Mouse (Mus musculus) kidney, postnatal 0 days (tissue): ENCODE measurements at regions not wholly inside any gene's neighbourhood (a gene's known extent, or its start where the extent isn't known, plus 50 kb on each side); places are given as distances from the start of the nearest gene placed in this dataset.
A peak's percentile ranks its signal among the peaks of the same experiment; 100 is the strongest.

Experiments
- ATAC-seq: fragments of 200-750 bp; cut with Nextera tagmentation; replicated peaks from 2 replicates; pipeline ENCODE4 v1.8.0; 2017; ENCODE audit warnings: low read depth, moderate number of reproducible peaks, moderate TSS enrichment, moderate library complexity; ENCODE audit not compliant: low FRiP score
- DNase-seq: peaks from one replicate; pipeline ENCODE4 v3.0.0-alpha.2; 2016; ENCODE audit warnings: low spot score
- H3K27ac ChIP-seq: fragments of 300-500 bp; sonication (generic); 2 replicates; pipeline ENCODE4 v1.5.1; 2014; ENCODE audit warnings: mild to moderate bottlenecking
- H3K27me3 ChIP-seq: fragments of 300-500 bp; sonication (generic); 2 replicates; pipeline ENCODE4 v1.6.1; 2014; ENCODE audit warnings: low read length, mixed read lengths; ENCODE audit not compliant: insufficient read depth
- H3K36me3 ChIP-seq: fragments of 300-500 bp; sonication (generic); 2 replicates; pipeline ENCODE4 v1.6.1; 2014; ENCODE audit warnings: low read length, mixed read lengths; ENCODE audit not compliant: insufficient read depth
- H3K4me1 ChIP-seq: fragments of 300-500 bp; sonication (generic); replicated peaks from 2 replicates; pipeline ENCODE4 v1.6.1; 2014; ENCODE audit warnings: antibody characterized with exemption, low read length, mixed read lengths; ENCODE audit not compliant: insufficient read depth
- H3K4me2 ChIP-seq: fragments of 300-500 bp; sonication (generic); 2 replicates; pipeline ENCODE4 v1.6.1; 2014; ENCODE audit warnings: mild to moderate bottlenecking, low read length, moderate library complexity, mixed read lengths
- H3K4me3 ChIP-seq: fragments of 300-500 bp; sonication (generic); replicated peaks from 2 replicates; pipeline ENCODE4 v1.5.1; 2014; ENCODE audit warnings: low read depth, low read length
- H3K9ac ChIP-seq: fragments of 300-500 bp; sonication (generic); 2 replicates; pipeline ENCODE4 v1.6.1; 2014; ENCODE audit warnings: low read depth, low read length
- H3K9me3 ChIP-seq: fragments of 300-500 bp; sonication (generic); replicated peaks from 2 replicates; pipeline ENCODE4 v1.6.1; 2016; ENCODE audit warnings: low read length, inconsistent platforms, mixed read lengths
- CTCF ChIP-seq: IDR thresholded peaks from 2 replicates; pipeline ENCODE4 v1.5.1; 2016; ENCODE audit warnings: antibody characterized with exemption, low read depth, mild to moderate bottlenecking, moderate library complexity
- WGBS: fragments of 180-500 bp; shearing (Covaris S2); extraction: QIAGEN DNeasy Blood & Tissue Kit; methylation state at CpG from one replicate; pipeline ENCODE4 v1.1.7; 2014; 5-methylcytosine and 5-hydroxymethylcytosine counted together

- Histone ChIP-seq H3K36me3 (no peaks in the 10 kb centered on the region), H3K27me3 (no peaks in the 10 kb centered on the region), H3K4me3 (no peak overlapping the region), H3K9me3 (no peaks in the 10 kb centered on the region), H3K4me2 (no peak overlapping the region), H3K27ac (no peak overlapping the region), H3K4me1 (no peaks in the 10 kb centered on the region), H3K9ac (no peak overlapping the region)
- DNase-seq: no peak
- no peak for ATAC-seq
- no peak for TF ChIP-seq CTCF
These were observed 682.0 kb upstream of the Gje1 start for GRCm38 (mm10) chr10:15399964-15400363.

- no peaks in the 10 kb centered on the region for H3K36me3 ChIP-seq
- TF ChIP-seq CTCF: no peak
- no peak overlapping the region for H3K4me3 ChIP-seq
- H3K9ac ChIP-seq: no peak overlapping the region
- H3K27me3 ChIP-seq: no peaks in the 10 kb centered on the region
- no peaks in the 10 kb centered on the region for H3K4me1 ChIP-seq
- H3K27ac ChIP-seq: no peak overlapping the region
- DNase-seq (no peak), ATAC-seq (no peak)
- no peak overlapping the region for H3K4me2 ChIP-seq
- WGBS: 44% methylated on average over 1 of the region's 1 CpGs
- H3K9me3 ChIP-seq: no peaks in the 10 kb centered on the region
These were observed 679.1 kb upstream of the Gje1 start for GRCm38 (mm10) chr10:15397114-15397513.

- Histone ChIP-seq H3K4me3 (no peak overlapping the region), H3K36me3 (no peaks in the 10 kb centered on the region), H3K27ac (no peak overlapping the region), H3K9me3 (no peaks in the 10 kb centered on the region), H3K4me1 (no peaks in the 10 kb centered on the region), H3K4me2 (no peak overlapping the region), H3K27me3 (no peaks in the 10 kb centered on the region), H3K9ac (no peak overlapping the region)
- WGBS: 69% methylated on average over 2 of the region's 2 CpGs
- no peak for TF ChIP-seq CTCF
- no peak for DNase-seq
- ATAC-seq: no peak
These were observed 677.3 kb upstream of the Gje1 start for GRCm38 (mm10) chr10:15395295-15395694.

- ATAC-seq: no peak
- no peak overlapping the region for H3K4me3 ChIP-seq
- H3K4me2 ChIP-seq: no peak overlapping the region
- H3K9ac ChIP-seq: no peak overlapping the region
- no peaks in the 10 kb centered on the region for H3K9me3 ChIP-seq
- H3K36me3 ChIP-seq: no peaks in the 10 kb centered on the region
- H3K27ac ChIP-seq: no peak overlapping the region
- WGBS: 50% methylated on average over 5 of the region's 5 CpGs
- peak; percentile 84 for DNase-seq
- no peaks in the 10 kb centered on the region for H3K27me3 ChIP-seq
- TF ChIP-seq CTCF: no peak
- H3K4me1 ChIP-seq: no peaks in the 10 kb centered on the region
These were observed 674.2 kb upstream of the Gje1 start for GRCm38 (mm10) chr10:15392027-15392816.

GRCm38 (mm10) chr10:15373571-15373970 is 655.6 kb upstream of the Gje1 start:
- no peak for DNase-seq
- H3K36me3 ChIP-seq: no peaks in the 10 kb centered on the region
- no peaks in the 10 kb centered on the region for H3K27me3 ChIP-seq
- no peak for ATAC-seq
- H3K9ac ChIP-seq: no peak overlapping the region
- WGBS: 92% methylated on average over 3 of the region's 3 CpGs
- H3K9me3 ChIP-seq: no peaks in the 10 kb centered on the region
- no peak overlapping the region for H3K4me3 ChIP-seq
- no peak overlapping the region for H3K27ac ChIP-seq
- TF ChIP-seq CTCF: no peak
- H3K4me2 ChIP-seq: no peak overlapping the region
- H3K4me1 ChIP-seq: no peaks in the 10 kb centered on the region
